In the genomic region with DNA sequence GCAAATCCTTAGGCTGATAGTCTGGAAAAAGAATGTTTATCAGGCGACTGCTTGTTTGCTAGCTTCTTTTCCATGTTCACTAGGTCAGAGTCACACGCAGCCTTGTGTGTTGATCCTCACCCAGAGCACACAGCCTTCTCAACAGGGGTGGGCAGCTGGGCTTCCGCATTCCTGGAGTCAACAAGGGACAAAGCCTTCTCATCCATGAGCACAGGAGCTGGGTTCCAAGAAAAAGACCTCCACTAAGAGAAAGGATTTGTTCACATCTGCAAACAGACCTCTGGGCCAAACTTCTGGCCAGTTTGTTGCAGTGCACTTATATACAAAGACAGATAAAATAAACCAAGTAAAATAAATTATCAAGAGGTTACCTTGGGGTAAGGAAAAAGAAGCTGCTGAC, we compare ENCODE assay signal across 13 mouse cellular contexts.
DNase-seq lines count a peak whose midpoint lies in the region; ATAC-seq and TF ChIP-seq lines count a peak whose summit lies in the region.
"Had no signal": no experiment of that assay in that cellular context is flagged by ENCODE, and none has a peak within 500 bp of the region (broad histone marks: within the 10 kb centered on the region; RNA-seq: fewer than 3 reads in every experiment).

No protein-coding gene starts in this region.

- no peak overlapping the region for H3K4me3 ChIP-seq in intestine, embryonic 14.5 days (ENCODE audit: low read depth, low read length)
- H3K4me3 ChIP-seq in intestine, postnatal 0 days (ENCODE audit: low read depth, low read length), result no peak overlapping the region
- H3K4me3 ChIP-seq in intestine, embryonic 15.5 days (replicated peaks), result no peak overlapping the region
- no peak overlapping the region for H3K4me3 ChIP-seq in thymus, adult 2 months (ENCODE audit: control insufficient read depth, insufficient read depth, low read length)
- H3K4me3 ChIP-seq: forebrain, embryonic 13.5 days; heart, embryonic 12.5 days; layer of hippocampus, adult 2 months; megakaryocyte, embryonic 14.5 days; neural tube, embryonic 15.5 days had no signal

- ATAC-seq in intestine, embryonic 14.5 days (replicated peaks; ENCODE audit: low FRiP score, low TSS enrichment, low read depth), result no peak
- no peak for ATAC-seq in intestine, postnatal 0 days
- peak; percentile 58; the same call in 1 of the 2 replicates for ATAC-seq in intestine, embryonic 15.5 days
- ATAC-seq: forebrain, embryonic 13.5 days had no signal

- H3K36me3 ChIP-seq in intestine, embryonic 14.5 days (ENCODE audit: control insufficient read depth, insufficient read depth, low read length), result no peaks in the 10 kb centered on the region
- H3K36me3 ChIP-seq in intestine, postnatal 0 days (ENCODE audit: control insufficient read depth, insufficient read depth), result no peaks in the 10 kb centered on the region
- no peaks in the 10 kb centered on the region for H3K36me3 ChIP-seq in intestine, embryonic 15.5 days
- no peaks in the 10 kb centered on the region for H3K36me3 ChIP-seq in thymus, adult 2 months (ENCODE audit: control insufficient read depth, insufficient read depth, low read length)
- H3K36me3 ChIP-seq: heart, embryonic 12.5 days; neural tube, embryonic 15.5 days had no signal

- 26% methylated on average over 3 of the region's 3 CpGs for WGBS in intestine, embryonic 14.5 days
- 21% methylated on average over 3 of the region's 3 CpGs for WGBS in intestine, postnatal 0 days
- 38% methylated on average over 3 of the region's 3 CpGs for WGBS in intestine, embryonic 15.5 days
- WGBS in thymus, adult 2 months, result 88% methylated on average over 3 of the region's 3 CpGs

- no peak for TF ChIP-seq POLR2A in thymus, adult 2 months (IDR thresholded peaks at IDR 0.05; ENCODE audit: control insufficient read depth, extremely low read depth, insufficient read depth, low read length, poor library complexity)

- H3K9ac ChIP-seq in intestine, embryonic 14.5 days (ENCODE audit: low read length), result no peak overlapping the region
- H3K9ac ChIP-seq in intestine, postnatal 0 days (ENCODE audit: low read depth, low read length), result no peak overlapping the region
- H3K9ac ChIP-seq in intestine, embryonic 15.5 days, result no peak overlapping the region
- H3K9ac ChIP-seq: forebrain, embryonic 13.5 days; heart, embryonic 12.5 days; neural tube, embryonic 15.5 days had no signal

- no peak for TF ChIP-seq CTCF in intestine, postnatal 0 days (IDR thresholded peaks at IDR 0.05; ENCODE audit: low read depth)
- TF ChIP-seq CTCF in thymus, adult 2 months (IDR thresholded peaks at IDR 0.05; ENCODE audit: borderline replicate concordance, control insufficient read depth, extremely low read depth, insufficient read depth, low read length, poor library complexity), result no peak

- H3K4me1 ChIP-seq in intestine, embryonic 14.5 days (replicated peaks; ENCODE audit: control insufficient read depth, insufficient read depth, low read length), result peaks cover 8% of the 10 kb centered on the region; the same call in 1 of the 2 replicates
- H3K4me1 ChIP-seq in intestine, postnatal 0 days (replicated peaks; ENCODE audit: control insufficient read depth, insufficient read depth, low read length), result no peaks in the 10 kb centered on the region
- 0 out of 2 replicates have a peak, but pooled peaks cover 2% of the 10 kb centered on the region for H3K4me1 ChIP-seq in intestine, embryonic 15.5 days (replicated peaks)
- H3K4me1 ChIP-seq in thymus, adult 2 months (replicated peaks; ENCODE audit: control insufficient read depth, insufficient read depth, low read length), result no peaks in the 10 kb centered on the region
- H3K4me1 ChIP-seq: megakaryocyte, embryonic 14.5 days had no signal

- no peak overlapping the region for H3K4me2 ChIP-seq in intestine, embryonic 14.5 days (ENCODE audit: low read length)
- H3K4me2 ChIP-seq in intestine, postnatal 0 days (replicated peaks; ENCODE audit: low read depth), result no peak overlapping the region
- H3K4me2 ChIP-seq in intestine, embryonic 15.5 days (replicated peaks), result no peak overlapping the region
- H3K4me2 ChIP-seq: forebrain, embryonic 13.5 days; heart, embryonic 12.5 days; neural tube, embryonic 15.5 days had no signal

- no peaks in the 10 kb centered on the region for H3K27me3 ChIP-seq in intestine, embryonic 14.5 days (replicated peaks; ENCODE audit: control insufficient read depth, insufficient read depth, low read length)
- H3K27me3 ChIP-seq in intestine, postnatal 0 days (replicated peaks; ENCODE audit: control insufficient read depth, insufficient read depth, low read length), result no peaks in the 10 kb centered on the region
- no peaks in the 10 kb centered on the region for H3K27me3 ChIP-seq in intestine, embryonic 15.5 days (replicated peaks)
- no peaks in the 10 kb centered on the region for H3K27me3 ChIP-seq in thymus, adult 2 months (ENCODE audit: control insufficient read depth, insufficient read depth, low read length)
- H3K27me3 ChIP-seq: forebrain, embryonic 13.5 days; heart, embryonic 12.5 days; neural tube, embryonic 15.5 days had no signal

- no peak for DNase-seq in intestine, embryonic 14.5 days (ENCODE audit: low spot score)
- DNase-seq in NIH3T3 (ENCODE audit: low read depth), result peak; percentile 24
- peak; percentile 69 to 88 for DNase-seq in lung, postnatal 4 days
- DNase-seq in spleen, adult 12 weeks (ENCODE audit: low spot score), result no peak
- DNase-seq in thymus, adult 2 months, result no peak
- DNase-seq: thymus, postnatal 4 days had no signal

- H3K27ac ChIP-seq in intestine, embryonic 14.5 days (ENCODE audit: low read depth), result peak overlapping the region; percentile 43
- H3K27ac ChIP-seq in intestine, postnatal 0 days (ENCODE audit: low read depth, low read length), result no peak overlapping the region
- H3K27ac ChIP-seq in intestine, embryonic 15.5 days, result no peak overlapping the region
- H3K27ac ChIP-seq in thymus, adult 2 months (ENCODE audit: control insufficient read depth, insufficient read depth, low read length), result no peak overlapping the region
- H3K27ac ChIP-seq: forebrain, embryonic 13.5 days; layer of hippocampus, adult 2 months; neural tube, embryonic 15.5 days had no signal

- H3K9me3 ChIP-seq in intestine, embryonic 14.5 days (ENCODE audit: control insufficient read depth, low read length), result no peaks in the 10 kb centered on the region
- H3K9me3 ChIP-seq in intestine, postnatal 0 days (ENCODE audit: control insufficient read depth), result no peaks in the 10 kb centered on the region
- no peaks in the 10 kb centered on the region for H3K9me3 ChIP-seq in intestine, embryonic 15.5 days
- H3K9me3 ChIP-seq: forebrain, embryonic 13.5 days; heart, embryonic 12.5 days; megakaryocyte, embryonic 14.5 days; neural tube, embryonic 15.5 days had no signal

Comparison
In these comparisons a context has a peak if more than half of its experiments do, and no peak if none do; other contexts are left out.
1. DNase-seq: peak in NIH3T3 (single experiment) and lung, postnatal 4 days (2 of 2); none in intestine, embryonic 14.5 days (single experiment), spleen, adult 12 weeks (single experiment) and thymus, adult 2 months (single experiment).